Comparison of ENCODE assay signal across 20 mouse cellular contexts in the genomic region with DNA sequence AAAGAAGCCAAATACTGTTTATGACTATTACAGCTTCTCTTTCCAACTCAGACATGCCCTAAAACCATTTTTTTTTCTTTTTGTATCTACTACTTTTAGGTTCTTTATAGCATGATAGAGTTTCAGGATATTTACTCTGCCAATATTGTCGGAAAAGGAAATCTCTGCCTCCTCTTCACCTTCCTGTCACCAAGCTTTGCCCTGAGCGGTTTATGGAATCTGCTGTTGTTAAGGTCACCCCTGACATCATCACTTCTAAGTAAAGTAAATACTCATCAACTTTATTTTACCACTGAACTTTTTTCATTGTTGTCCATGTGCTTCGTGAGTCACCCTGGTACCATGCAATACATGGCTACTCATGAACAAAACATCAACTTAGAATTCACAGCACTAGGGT.
DNase-seq lines count a peak whose midpoint lies in the region; ATAC-seq and TF ChIP-seq lines count a peak whose summit lies in the region.
"Had no signal": no experiment of that assay in that cellular context is flagged by ENCODE, and none has a peak within 500 bp of the region (broad histone marks: within the 10 kb centered on the region; RNA-seq: fewer than 3 reads in every experiment).

No protein-coding gene starts in this region.

- H3K27me3 ChIP-seq in heart, postnatal 0 days (ENCODE audit: control insufficient read depth, insufficient read depth, low read length) = no peaks in the 10 kb centered on the region
- H3K27me3 ChIP-seq in liver, adult 2 months (ENCODE audit: control insufficient read depth, insufficient read depth, low read length) = no peaks in the 10 kb centered on the region
- H3K27me3 ChIP-seq: embryonic facial prominence, embryonic 15.5 days; heart, embryonic 12.5 days; hindbrain, embryonic 13.5 days; limb, embryonic 15.5 days had no signal

- intact Hi-C loops in heart, postnatal 10 days (cut with DNase I) = loop anchor here (5.0 kb wide), 1 partner anchor 63 kb away; no protein-coding TSS in a partner anchor

- H3K4me2 ChIP-seq in heart, postnatal 0 days (ENCODE audit: low read depth, low read length) = no peak overlapping the region
- H3K4me2 ChIP-seq: embryonic facial prominence, embryonic 15.5 days; heart, embryonic 12.5 days; hindbrain, embryonic 13.5 days; limb, embryonic 15.5 days had no signal

- 41% methylated on average over 3 of the region's 3 CpGs for WGBS in heart, postnatal 0 days
- WGBS in liver, adult 2 months = 71% methylated on average over 3 of the region's 3 CpGs

- TF ChIP-seq EP300 in heart, postnatal 0 days (IDR thresholded peaks at IDR 0.05; ENCODE audit: low read depth) = peak; percentile 34; the same call in 1 of the 2 replicates

- no peak overlapping the region for H3K27ac ChIP-seq in heart, postnatal 0 days (ENCODE audit: low read depth)
- H3K27ac ChIP-seq in liver, adult 2 months (replicated peaks; ENCODE audit: insufficient read depth, low read depth, low read length) = no peak overlapping the region
- H3K27ac ChIP-seq: embryonic facial prominence, embryonic 15.5 days; gastrocnemius, adult 2 months; hindbrain, embryonic 13.5 days; limb, embryonic 15.5 days had no signal

- TF ChIP-seq CTCF in heart, postnatal 0 days (IDR thresholded peaks at IDR 0.05; ENCODE audit: low read depth) = no peak
- TF ChIP-seq CTCF in liver, adult 2 months (IDR thresholded peaks at IDR 0.05; ENCODE audit: low read depth, low read length) = no peak

- ATAC-seq in heart, postnatal 0 days (ENCODE audit: insufficient read depth, low read depth) = peak; percentile 64
- ATAC-seq: forebrain, embryonic 14.5 days had no signal

- no peaks in the 10 kb centered on the region for H3K4me1 ChIP-seq in heart, postnatal 0 days (ENCODE audit: control insufficient read depth, insufficient read depth)
- H3K4me1 ChIP-seq in liver, adult 2 months (ENCODE audit: control insufficient read depth, insufficient read depth, low read length) = no peaks in the 10 kb centered on the region; the same call in 1 of the 2 replicates
- H3K4me1 ChIP-seq: embryonic facial prominence, embryonic 15.5 days; heart, embryonic 12.5 days; hindbrain, embryonic 13.5 days; limb, embryonic 15.5 days had no signal

- TF ChIP-seq POLR2A in liver, adult 2 months (IDR thresholded peaks at IDR 0.05; ENCODE audit: extremely low read depth, insufficient read depth, low read length) = no peak

- H3K4me3 ChIP-seq in heart, postnatal 0 days (ENCODE audit: low read depth, low read length) = no peak overlapping the region
- no peak overlapping the region for H3K4me3 ChIP-seq in liver, adult 2 months (ENCODE audit: insufficient read depth, low read depth, low read length)
- H3K4me3 ChIP-seq: embryonic facial prominence, embryonic 15.5 days; gastrocnemius, adult 2 months; heart, embryonic 12.5 days; hindbrain, embryonic 13.5 days; limb, embryonic 15.5 days had no signal

- H3K79me2 ChIP-seq in liver, adult 2 months (ENCODE audit: control insufficient read depth, insufficient read depth, low read length) = no peaks in the 10 kb centered on the region

- H3K36me3 ChIP-seq in heart, postnatal 0 days (replicated peaks; ENCODE audit: control insufficient read depth, insufficient read depth, low read length) = no peaks in the 10 kb centered on the region
- no peaks in the 10 kb centered on the region for H3K36me3 ChIP-seq in liver, adult 2 months (ENCODE audit: control insufficient read depth, insufficient read depth, low read length)
- H3K36me3 ChIP-seq: embryonic facial prominence, embryonic 15.5 days; heart, embryonic 12.5 days; hindbrain, embryonic 13.5 days; limb, embryonic 15.5 days had no signal

- no peaks in the 10 kb centered on the region for H3K9me3 ChIP-seq in heart, postnatal 0 days (replicated peaks; ENCODE audit: control insufficient read depth, low read length)
- H3K9me3 ChIP-seq: embryonic facial prominence, embryonic 15.5 days; heart, embryonic 12.5 days; hindbrain, embryonic 13.5 days; limb, embryonic 15.5 days had no signal

- no peak overlapping the region for H3K9ac ChIP-seq in heart, postnatal 0 days (replicated peaks; ENCODE audit: low read depth, low read length)
- no peak overlapping the region for H3K9ac ChIP-seq in liver, adult 2 months (ENCODE audit: low read depth, low read length)
- H3K9ac ChIP-seq: embryonic facial prominence, embryonic 15.5 days; heart, embryonic 12.5 days; hindbrain, embryonic 13.5 days; limb, embryonic 15.5 days had no signal

- DNase-seq in adrenal gland, adult (ENCODE audit: inconsistent age in 2 of 2, low spot score in 1 of 2) = peak; percentile 10 to 49
- no peak for DNase-seq in adrenal gland, postnatal 25 days
- DNase-seq in heart, postnatal 0 days (ENCODE audit: low spot score) = peak; percentile 11
- no peak for DNase-seq in heart, postnatal 10 days
- DNase-seq in liver, adult 2 months (ENCODE audit: extremely low read depth, low read depth, low spot score) = peak; percentile 9
- DNase-seq in liver = no peak
- DNase-seq in lung, postnatal 10 days = peak; percentile 14
- no peak for DNase-seq in lung, postnatal 25 days (ENCODE audit: low spot score)
- DNase-seq: cerebellum, adult 8-10 months; cerebellum, postnatal 36 days; embryo, embryonic 11 days; gastrocnemius, adult 2 months; kidney, adult 11 months; left cerebral cortex, postnatal 4 days; midbrain, embryonic 14.5 days had no signal

Comparison
In these comparisons a context has a peak if more than half of its experiments do, and no peak if none do; other contexts are left out.
1. DNase-seq: peak in adrenal gland, adult (2 of 2), heart, postnatal 0 days (single experiment), liver, adult 2 months (single experiment) and lung, postnatal 10 days (single experiment); none in adrenal gland, postnatal 25 days (single experiment), heart, postnatal 10 days (0 of 2), liver (single experiment) and lung, postnatal 25 days (single experiment).